Mouse (Mus musculus): Measurements from ENCODE around the gene Gzmb. TPM values are rescaled to one million over a fixed set of nuclear protein-coding genes. Genes with fewer than 3 reads are reported as not detected.
"Not testable (repeated sequence)": the region's sequence is repeated elsewhere in the genome, so short reads cannot be mapped to it uniquely, and the experiment has no call there.

The Gzmb gene
- polyA plus RNA-seq, 1 experiment from 2014 or later = not detected

GRCm38 (mm10) chr14:56288651-56289050, 26.6 kb upstream of the Gzmb start:
- Histone ChIP-seq H3K36me3 (ENCODE audit: control insufficient read depth, insufficient read depth, low read length) (no peaks in the 10 kb centered on the region), H3K27me3 (ENCODE audit: control insufficient read depth, insufficient read depth, low read length) (no peaks in the 10 kb centered on the region), H3K27ac (ENCODE audit: low read depth, low read length) (no peak overlapping the region), H3K9ac (replicated peaks; ENCODE audit: low read depth, low read length) (no peak overlapping the region), H3K4me3 (ENCODE audit: low read depth, low read length) (no peak overlapping the region), H3K4me2 (ENCODE audit: low read depth, low read length) (no peak overlapping the region), H3K9me3 (ENCODE audit: control insufficient read depth, low read length) (no peaks in the 10 kb centered on the region), H3K4me1 (ENCODE audit: control insufficient read depth, insufficient read depth, low read length) (no peaks in the 10 kb centered on the region)
- ATAC-seq (ENCODE audit: low read depth) = no peak
- 37% methylated on average over 5 of the region's 5 CpGs for WGBS

GRCm38 (mm10) chr14:56287806-56288205, 25.7 kb upstream of the Gzmb start:
- 75% methylated on average over 5 of the region's 5 CpGs for WGBS
- no peak for ATAC-seq (ENCODE audit: low read depth)

GRCm38 (mm10) chr14:56284356-56285325, 22.6 kb upstream of the Gzmb start:
- 92% methylated on average over 6 of the region's 6 CpGs for WGBS
- Histone ChIP-seq H3K27me3 (ENCODE audit: control insufficient read depth, insufficient read depth, low read length) (no peaks in the 10 kb centered on the region), H3K4me1 (ENCODE audit: control insufficient read depth, insufficient read depth, low read length) (no peaks in the 10 kb centered on the region), H3K27ac (ENCODE audit: low read depth, low read length) (no peak overlapping the region), H3K9me3 (ENCODE audit: control insufficient read depth, low read length) (no peaks in the 10 kb centered on the region), H3K9ac (replicated peaks; ENCODE audit: low read depth, low read length) (no peak overlapping the region), H3K4me3 (ENCODE audit: low read depth, low read length) (no peak overlapping the region), H3K36me3 (ENCODE audit: control insufficient read depth, insufficient read depth, low read length) (no peaks in the 10 kb centered on the region), H3K4me2 (ENCODE audit: low read depth, low read length) (no peak overlapping the region)
- ATAC-seq (ENCODE audit: low read depth) = no peak

More at GRCm38 (mm10) chr14:56287806-56288205, 25.7 kb upstream of the Gzmb start:
- Histone ChIP-seq H3K27me3 (ENCODE audit: control insufficient read depth, insufficient read depth, low read length) (no peaks in the 10 kb centered on the region), H3K9ac (replicated peaks; ENCODE audit: low read depth, low read length) (no peak overlapping the region), H3K4me3 (ENCODE audit: low read depth, low read length) (no peak overlapping the region), H3K27ac (ENCODE audit: low read depth, low read length) (no peak overlapping the region), H3K4me1 (ENCODE audit: control insufficient read depth, insufficient read depth, low read length) (no peaks in the 10 kb centered on the region), H3K9me3 (ENCODE audit: control insufficient read depth, low read length) (no peaks in the 10 kb centered on the region), H3K4me2 (ENCODE audit: low read depth, low read length) (no peak overlapping the region), H3K36me3 (ENCODE audit: control insufficient read depth, insufficient read depth, low read length) (no peaks in the 10 kb centered on the region)

GRCm38 (mm10) chr14:56283816-56284215, 21.8 kb upstream of the Gzmb start:
- Histone ChIP-seq H3K36me3 (ENCODE audit: control insufficient read depth, insufficient read depth, low read length) (no peaks in the 10 kb centered on the region), H3K4me1 (ENCODE audit: control insufficient read depth, insufficient read depth, low read length) (no peaks in the 10 kb centered on the region), H3K9ac (replicated peaks; ENCODE audit: low read depth, low read length) (no peak overlapping the region), H3K4me3 (ENCODE audit: low read depth, low read length) (no peak overlapping the region), H3K4me2 (ENCODE audit: low read depth, low read length) (no peak overlapping the region), H3K27me3 (ENCODE audit: control insufficient read depth, insufficient read depth, low read length) (no peaks in the 10 kb centered on the region), H3K27ac (ENCODE audit: low read depth, low read length) (no peak overlapping the region), H3K9me3 (ENCODE audit: control insufficient read depth, low read length) (no peaks in the 10 kb centered on the region)
- no peak for ATAC-seq (ENCODE audit: low read depth)
- 91% methylated on average over 1 of the region's 1 CpGs for WGBS

- H3K27me3 ChIP-seq (ENCODE audit: control insufficient read depth, insufficient read depth, low read length) = no peaks in the 10 kb centered on the region
- no peaks in the 10 kb centered on the region for H3K36me3 ChIP-seq (ENCODE audit: control insufficient read depth, insufficient read depth, low read length)
- H3K4me3 ChIP-seq (ENCODE audit: low read depth, low read length) = no peak overlapping the region
- H3K9ac ChIP-seq (replicated peaks; ENCODE audit: low read depth, low read length) = no peak overlapping the region
- no peaks in the 10 kb centered on the region for H3K9me3 ChIP-seq (ENCODE audit: control insufficient read depth, low read length)
- H3K4me1 ChIP-seq (ENCODE audit: control insufficient read depth, insufficient read depth, low read length) = no peaks in the 10 kb centered on the region
- no peak overlapping the region for H3K27ac ChIP-seq (ENCODE audit: low read depth, low read length)
- H3K4me2 ChIP-seq (ENCODE audit: low read depth, low read length) = no peak overlapping the region
- ATAC-seq (ENCODE audit: low read depth) = no peak
- 63% methylated on average over 5 of the region's 5 CpGs for WGBS
These were observed 19.0 kb upstream of the Gzmb start for GRCm38 (mm10) chr14:56281090-56281489.

GRCm38 (mm10) chr14:56278691-56279090, 16.6 kb upstream of the Gzmb start:
- H3K27ac ChIP-seq (ENCODE audit: low read depth, low read length); H3K27me3 ChIP-seq (ENCODE audit: control insufficient read depth, insufficient read depth, low read length); H3K9me3 ChIP-seq (ENCODE audit: control insufficient read depth, low read length); H3K4me3 ChIP-seq (ENCODE audit: low read depth, low read length); ATAC-seq (ENCODE audit: low read depth); H3K36me3 ChIP-seq (ENCODE audit: control insufficient read depth, insufficient read depth, low read length); H3K4me1 ChIP-seq (ENCODE audit: control insufficient read depth, insufficient read depth, low read length); H3K4me2 ChIP-seq (ENCODE audit: low read depth, low read length); H3K9ac ChIP-seq (replicated peaks; ENCODE audit: low read depth, low read length): not testable (repeated sequence)
- 42% methylated on average over 7 of the region's 7 CpGs for WGBS

- not testable (repeated sequence) for H3K9ac ChIP-seq (replicated peaks; ENCODE audit: low read depth, low read length); ATAC-seq (ENCODE audit: low read depth); H3K27me3 ChIP-seq (ENCODE audit: control insufficient read depth, insufficient read depth, low read length); H3K9me3 ChIP-seq (ENCODE audit: control insufficient read depth, low read length); H3K27ac ChIP-seq (ENCODE audit: low read depth, low read length); H3K4me1 ChIP-seq (ENCODE audit: control insufficient read depth, insufficient read depth, low read length); H3K4me2 ChIP-seq (ENCODE audit: low read depth, low read length); H3K36me3 ChIP-seq (ENCODE audit: control insufficient read depth, insufficient read depth, low read length); H3K4me3 ChIP-seq (ENCODE audit: low read depth, low read length)
- WGBS = 83% methylated on average over 7 of the region's 7 CpGs
These were observed 14.0 kb upstream of the Gzmb start for GRCm38 (mm10) chr14:56276096-56276495.

- no peaks in the 10 kb centered on the region for H3K27me3 ChIP-seq (ENCODE audit: control insufficient read depth, insufficient read depth, low read length)
- H3K9ac ChIP-seq (replicated peaks; ENCODE audit: low read depth, low read length) = no peak overlapping the region
- H3K36me3 ChIP-seq (ENCODE audit: control insufficient read depth, insufficient read depth, low read length) = no peaks in the 10 kb centered on the region
- no peaks in the 10 kb centered on the region for H3K4me1 ChIP-seq (ENCODE audit: control insufficient read depth, insufficient read depth, low read length)
- WGBS = 92% methylated on average over 1 of the region's 1 CpGs
- ATAC-seq (ENCODE audit: low read depth) = no peak
- no peak overlapping the region for H3K4me2 ChIP-seq (ENCODE audit: low read depth, low read length)
- no peaks in the 10 kb centered on the region for H3K9me3 ChIP-seq (ENCODE audit: control insufficient read depth, low read length)
- no peak overlapping the region for H3K27ac ChIP-seq (ENCODE audit: low read depth, low read length)
- no peak overlapping the region for H3K4me3 ChIP-seq (ENCODE audit: low read depth, low read length)
These were observed 4.0 kb upstream of the Gzmb start for GRCm38 (mm10) chr14:56266109-56266508.

GRCm38 (mm10) chr14:56240409-56240808, 21.7 kb downstream of the Gzmb start:
- no peaks in the 10 kb centered on the region for H3K27me3 ChIP-seq (ENCODE audit: control insufficient read depth, insufficient read depth, low read length)

More at GRCm38 (mm10) chr14:56240409-56240808, 21.7 kb downstream of the Gzmb start:
- Histone ChIP-seq H3K36me3 (ENCODE audit: control insufficient read depth, insufficient read depth, low read length) (no peaks in the 10 kb centered on the region), H3K4me3 (ENCODE audit: low read depth, low read length) (no peak overlapping the region), H3K9me3 (ENCODE audit: control insufficient read depth, low read length) (no peaks in the 10 kb centered on the region), H3K4me1 (ENCODE audit: control insufficient read depth, insufficient read depth, low read length) (no peaks in the 10 kb centered on the region), H3K9ac (replicated peaks; ENCODE audit: low read depth, low read length) (no peak overlapping the region), H3K27ac (ENCODE audit: low read depth, low read length) (no peak overlapping the region), H3K4me2 (ENCODE audit: low read depth, low read length) (no peak overlapping the region)
- ATAC-seq (ENCODE audit: low read depth) = no peak
